Mouse (Mus musculus) hematopoietic multipotent progenitor cell, adult 10-12 weeks (in vitro differentiated cells): ENCODE data around the gene Ccdc97. TPM values are rescaled to one million over a fixed set of nuclear protein-coding genes. Genes with fewer than 3 reads are reported as not detected.

Source experiments
- polyA plus RNA-seq: library from polyadenylated mRNA; stranded (reverse); fragments of >175 nt; gene quantifications from 2 replicates; pipeline ENCODE4 v1.2.3, GENCODE M21; 2012; ENCODE audit warnings: low replicate concordance

Ccdc97 gene
- polyA plus RNA-seq, result 93.0 and 167 TPM in 2 replicates

GRCm38 (mm10) chr7:25718788-25719417 is at the start of gene Ccdc97:
Gene Ccdc97 (minus strand): TSS chr7:25719088.

GRCm38 (mm10) chr7:25754738-25755467 is 36.0 kb upstream of the Ccdc97 start, which contains the start of gene Hnrnpul1:
Gene Hnrnpul1 (minus strand): TSS chr7:25754757.

GRCm38 (mm10) chr7:25686680-25687531 is 32.0 kb downstream of the Ccdc97 start, which contains the start of gene Tgfb1:
Gene Tgfb1 (plus strand): TSS chr7:25687002.

DNA sequence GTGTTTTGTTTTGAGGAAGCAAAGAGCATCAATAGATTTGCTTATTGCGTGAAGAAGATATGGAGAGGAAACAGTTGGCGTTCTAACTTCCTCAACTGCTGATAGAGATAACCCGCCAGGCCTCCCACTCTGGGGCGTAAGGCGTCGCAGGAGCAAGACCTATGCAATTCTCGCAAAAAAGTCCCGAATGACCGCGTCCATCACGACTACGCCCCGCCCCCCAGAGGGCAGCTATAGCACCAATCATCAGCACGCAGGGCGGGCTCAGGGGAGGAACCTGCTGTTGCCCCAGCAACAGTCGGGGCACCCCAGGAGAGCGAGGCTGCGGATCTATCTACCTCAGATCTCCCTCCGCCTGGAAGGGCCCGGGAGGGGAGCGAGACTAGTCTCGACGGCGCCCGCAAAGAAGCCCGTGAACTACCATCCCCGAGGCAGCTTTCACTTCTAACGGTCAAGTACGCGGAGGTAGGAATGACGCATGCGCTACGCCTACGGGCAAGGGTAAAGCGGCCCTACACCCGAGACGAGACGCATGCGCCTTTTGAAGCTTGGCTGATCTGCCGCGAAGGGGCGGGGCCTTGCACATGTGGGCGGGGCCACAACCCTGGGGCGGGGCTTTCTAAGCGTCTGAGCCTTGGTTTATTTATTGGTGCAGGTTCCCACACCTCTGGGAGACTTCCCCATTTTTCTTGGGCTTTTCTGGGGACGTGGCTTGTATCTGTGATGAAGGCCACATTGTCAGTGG is 38.2 kb downstream of the Ccdc97 start, which contains the start of gene B9d2:
TSS of gene B9d2 (plus strand) at position 267 of the 745 bp plus-strand sequence.

GRCm38 (mm10) chr7:25674719-25675300 is 44.1 kb downstream of the Ccdc97 start, which contains the start of gene Tmem91:
Gene Tmem91 (minus strand): TSS chr7:25675166.

Other genes with a start within 250 kb of the Ccdc97 start
- gene Ceacam1, start 241.5 kb downstream of the Ccdc97 start, polyA plus RNA-seq, result 8.1 and 11.4 TPM in 2 replicates
- 0.55 and 0.71 TPM in 2 replicates for gene Ceacam2, start 179.2 kb downstream of the Ccdc97 start, polyA plus RNA-seq
- gene Erich4, start 103.2 kb downstream of the Ccdc97 start, polyA plus RNA-seq, result not detected in 2 replicates
- gene Dmac2, start 99.7 kb downstream of the Ccdc97 start, polyA plus RNA-seq, result 63.2 and 101 TPM in 2 replicates
- gene B3gnt8, start 92.4 kb downstream of the Ccdc97 start, polyA plus RNA-seq, result 83.1 and 95.9 TPM in 2 replicates
- gene Bckdha, start 60.1 kb downstream of the Ccdc97 start, polyA plus RNA-seq, result 61.9 and 69.5 TPM in 2 replicates
- gene Exosc5, start 59.9 kb downstream of the Ccdc97 start, polyA plus RNA-seq, result 150 and 216 TPM in 2 replicates
- 1.2 and 2.2 TPM in 2 replicates for gene Tmem91, start 43.9 kb downstream of the Ccdc97 start, polyA plus RNA-seq
- gene B9d2, start 38.3 kb downstream of the Ccdc97 start, polyA plus RNA-seq, result 50.4 and 63.3 TPM in 2 replicates
- 805 and 1,492 TPM in 2 replicates for gene Tgfb1, start 32.1 kb downstream of the Ccdc97 start, polyA plus RNA-seq
- 236 and 253 TPM in 2 replicates for gene Hnrnpul1, start 35.7 kb upstream of the Ccdc97 start, polyA plus RNA-seq
- 155 and 333 TPM in 2 replicates for gene Axl, start 69.6 kb upstream of the Ccdc97 start, polyA plus RNA-seq
- gene Cyp2s1, start 97.8 kb upstream of the Ccdc97 start, polyA plus RNA-seq, result 2.1 and 2.3 TPM in 2 replicates
- gene Cyp2b10, start 178.5 kb upstream of the Ccdc97 start, polyA plus RNA-seq, result not detected in 2 replicates